Mouse (Mus musculus): ENCODE data around the gene Tdpoz2.
A peak's percentile ranks its signal among the peaks of the same experiment; 100 is the strongest.
"Not testable (repeated sequence)": the region's sequence is repeated elsewhere in the genome, so short reads cannot be mapped to it uniquely, and the experiment has no call there.

Gene Tdpoz2

GRCm38 (mm10) chr3:93652586-93652985 is at the start of gene Tdpoz2:
TSS of gene Tdpoz2 (minus strand) at chr3:93652686.
- no peak for DNase-seq (ENCODE audit: low spot score in 2 of 2)

GRCm38 (mm10) chr3:93692970-93693369 is 40.5 kb upstream of the Tdpoz2 start, which contains the start of gene Gm37596:
TSS of gene Gm37596 (minus strand) at chr3:93693070.
- DNase-seq (ENCODE audit: low spot score in 2 of 2) = not testable (repeated sequence)

GRCm38 (mm10) chr3:93676210-93676609 is 23.7 kb upstream of the Tdpoz2 start, which contains the start of gene Tdpoz1:
TSS of gene Tdpoz1 (minus strand) at chr3:93676310.
- DNase-seq (ENCODE audit: low spot score in 2 of 2) = not testable (repeated sequence)

- not testable (repeated sequence) for DNase-seq (ENCODE audit: low spot score in 2 of 2)
These were observed 18.5 kb upstream of the Tdpoz2 start for GRCm38 (mm10) chr3:93670805-93671503.

- no peak for DNase-seq (ENCODE audit: low spot score in 2 of 2)
These were observed 1.8 kb upstream of the Tdpoz2 start for GRCm38 (mm10) chr3:93654260-93654659.

- DNase-seq (ENCODE audit: low spot score in 2 of 2) = not testable (repeated sequence)
These were observed 21.4 kb downstream of the Tdpoz2 start for GRCm38 (mm10) chr3:93630917-93631714.

- peak in 1 of 2 experiments; percentile 17 for DNase-seq (ENCODE audit: low spot score in 2 of 2)
These were observed 43.5 kb downstream of the Tdpoz2 start for GRCm38 (mm10) chr3:93608970-93609369.

GRCm38 (mm10) chr3:93601903-93602302 is 50.6 kb downstream of the Tdpoz2 start:
- no peak for DNase-seq (ENCODE audit: low spot score in 2 of 2)

Measured in left cerebral cortex, adult 9 months (tissue).